Mouse (Mus musculus) 3134 (cell line): ENCODE results near the gene Nfe2.
A peak's percentile ranks its signal among the peaks of the same experiment; 100 is the strongest.

Experiments used
- DNase-seq: peaks from one replicate; pipeline ENCODE4 v3.0.0-alpha.2; 2011; ENCODE audit warnings: low spot score; ENCODE audit not compliant: insufficient read length; ENCODE audit errors: extremely low read depth

The Nfe2 gene

GRCm38 (mm10) chr15:103224161-103224560, 34.0 kb downstream of the Nfe2 start:
- DNase-seq: no peak

DNA sequence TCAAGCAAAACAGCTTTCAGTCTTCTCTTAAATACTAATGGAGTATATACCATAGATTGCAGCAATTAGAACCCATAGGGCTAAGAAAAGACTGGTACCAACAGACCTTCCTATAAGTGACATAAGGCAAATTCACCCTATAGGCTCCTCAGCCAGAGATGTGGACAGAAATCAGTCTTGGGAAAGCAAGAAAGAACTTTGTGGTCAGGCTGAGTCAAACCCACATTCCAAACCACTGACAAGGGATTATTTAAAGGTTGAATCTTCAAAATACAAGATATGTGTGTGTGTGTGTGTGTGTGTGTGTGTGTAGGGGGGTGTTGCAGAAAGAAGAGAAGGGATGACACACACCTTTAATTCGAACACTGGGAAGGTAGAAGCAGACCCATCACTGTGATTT, 36.8 kb downstream of the Nfe2 start:
- peak; percentile 69 for DNase-seq

DNA sequence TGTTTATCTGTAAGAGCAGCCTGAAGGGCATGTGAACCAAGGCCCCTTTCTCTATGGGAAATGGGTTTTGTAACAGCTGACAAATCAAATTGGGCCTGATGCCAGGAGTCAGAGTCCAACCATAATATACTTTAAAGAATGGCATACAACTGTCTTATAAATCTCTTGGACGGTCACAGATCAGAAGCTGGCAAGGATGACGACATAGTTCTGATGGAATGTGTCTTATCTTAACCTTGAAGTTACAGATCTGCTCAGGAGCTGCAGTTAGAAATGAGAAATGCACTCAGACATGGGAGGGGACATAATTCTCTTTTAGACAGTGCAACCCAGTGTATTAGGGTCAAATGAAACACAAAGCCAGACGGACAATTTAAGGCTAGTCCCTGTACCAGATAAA, 37.4 kb downstream of the Nfe2 start:
- no peak for DNase-seq

DNA sequence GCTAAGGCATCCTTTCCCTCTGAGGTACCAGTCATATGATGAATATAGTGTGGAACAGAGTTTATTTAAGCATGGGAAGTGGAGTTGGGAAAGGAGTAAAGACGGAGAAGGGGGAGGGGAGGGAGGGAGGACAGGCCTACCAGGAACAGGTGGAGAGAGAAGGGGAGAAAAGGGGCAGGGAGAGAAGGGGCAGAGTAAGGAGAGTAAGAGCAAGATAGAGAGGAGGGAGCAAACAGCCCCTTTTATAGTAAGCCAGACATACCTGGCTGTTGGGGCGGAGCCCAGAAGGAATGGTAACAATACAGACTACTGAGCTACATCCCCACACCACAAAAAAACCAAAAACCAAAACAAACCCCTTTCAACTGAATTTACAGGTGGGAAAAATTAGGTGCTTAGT, 42.2 kb downstream of the Nfe2 start:
- DNase-seq: no peak

DNA sequence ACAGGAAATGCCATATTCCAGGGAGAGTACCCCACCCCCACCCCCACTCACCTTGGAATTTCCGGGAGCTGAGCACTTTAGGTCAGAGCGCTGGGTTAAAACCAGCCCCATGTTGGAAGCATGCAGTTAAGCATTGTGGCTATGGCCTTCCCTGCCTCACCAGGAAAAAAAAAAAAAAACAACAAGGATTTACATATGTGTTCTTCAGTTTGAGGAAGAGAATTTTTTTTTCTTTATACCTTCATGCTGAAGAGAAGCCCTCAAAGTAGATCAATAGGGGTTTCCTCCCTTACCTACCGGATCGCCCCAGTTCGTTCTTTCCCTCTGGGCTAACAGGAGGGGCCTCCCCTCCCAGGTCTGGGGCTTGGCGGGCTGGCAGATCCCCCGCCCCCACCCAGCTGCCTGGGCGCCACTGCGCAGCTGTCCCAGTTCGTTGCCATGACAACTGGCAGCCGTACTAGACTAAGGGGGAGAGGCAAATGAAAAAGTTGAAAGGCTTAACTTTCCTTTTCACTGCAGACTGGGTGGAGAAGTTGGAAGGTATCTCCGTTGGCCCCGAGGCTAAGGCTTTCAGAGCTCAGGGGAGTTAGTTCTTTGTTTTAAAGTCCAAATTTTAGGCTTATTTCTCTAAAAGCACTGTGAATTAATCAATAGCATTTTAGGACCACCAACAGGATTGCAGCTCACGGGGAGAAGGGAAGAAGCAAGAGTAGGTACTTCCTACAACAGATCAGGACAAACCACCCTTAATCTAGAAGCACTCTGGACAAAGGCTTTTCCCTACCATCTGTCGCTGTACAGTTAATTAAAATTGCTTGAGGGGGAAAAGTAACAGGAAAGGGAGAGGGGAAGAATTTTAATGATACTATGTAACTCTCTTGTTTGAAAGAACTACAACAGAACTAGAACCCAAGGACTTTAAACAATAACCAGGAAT, 43.0 kb downstream of the Nfe2 start:
- peak; percentile 89 for DNase-seq

DNA sequence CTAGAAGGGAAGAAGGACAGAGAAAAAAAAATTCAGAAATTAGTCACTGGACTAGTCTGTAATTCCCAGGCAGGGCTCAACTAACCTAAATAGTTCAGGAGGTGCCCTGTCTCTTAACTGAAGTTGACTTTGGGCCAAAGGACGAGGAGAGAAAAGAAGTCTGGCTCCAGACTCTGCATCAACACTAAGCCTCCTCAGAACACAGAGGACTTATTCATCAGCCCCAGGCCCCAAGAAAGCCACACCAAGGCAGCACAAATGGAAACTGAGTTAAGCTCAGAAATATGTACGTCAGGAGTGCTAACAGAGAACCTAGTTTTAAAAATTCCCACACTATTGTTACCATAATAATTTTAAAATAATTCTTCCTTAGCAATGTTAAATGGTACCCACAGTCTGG, 44.1 kb downstream of the Nfe2 start:
- peak; percentile 48 for DNase-seq

DNA sequence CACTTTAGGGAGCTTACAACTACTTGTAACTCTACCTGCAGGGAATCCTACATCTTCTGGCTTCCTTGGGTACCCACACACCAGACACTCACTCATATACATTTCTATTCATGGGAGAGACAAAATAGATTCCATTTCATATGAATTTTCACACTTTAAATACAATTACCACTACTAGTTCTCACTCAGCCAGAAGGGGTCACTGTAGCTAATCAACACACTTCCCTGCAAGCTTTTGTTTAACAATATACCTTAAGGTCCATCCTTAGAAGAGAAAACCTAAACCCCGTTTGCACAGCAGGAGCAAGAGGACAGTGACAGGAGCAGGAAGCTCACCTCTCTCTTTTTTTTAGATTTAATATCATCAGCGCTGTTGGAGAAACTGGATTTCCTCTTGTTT, 53.0 kb downstream of the Nfe2 start:
- no peak for DNase-seq

DNA sequence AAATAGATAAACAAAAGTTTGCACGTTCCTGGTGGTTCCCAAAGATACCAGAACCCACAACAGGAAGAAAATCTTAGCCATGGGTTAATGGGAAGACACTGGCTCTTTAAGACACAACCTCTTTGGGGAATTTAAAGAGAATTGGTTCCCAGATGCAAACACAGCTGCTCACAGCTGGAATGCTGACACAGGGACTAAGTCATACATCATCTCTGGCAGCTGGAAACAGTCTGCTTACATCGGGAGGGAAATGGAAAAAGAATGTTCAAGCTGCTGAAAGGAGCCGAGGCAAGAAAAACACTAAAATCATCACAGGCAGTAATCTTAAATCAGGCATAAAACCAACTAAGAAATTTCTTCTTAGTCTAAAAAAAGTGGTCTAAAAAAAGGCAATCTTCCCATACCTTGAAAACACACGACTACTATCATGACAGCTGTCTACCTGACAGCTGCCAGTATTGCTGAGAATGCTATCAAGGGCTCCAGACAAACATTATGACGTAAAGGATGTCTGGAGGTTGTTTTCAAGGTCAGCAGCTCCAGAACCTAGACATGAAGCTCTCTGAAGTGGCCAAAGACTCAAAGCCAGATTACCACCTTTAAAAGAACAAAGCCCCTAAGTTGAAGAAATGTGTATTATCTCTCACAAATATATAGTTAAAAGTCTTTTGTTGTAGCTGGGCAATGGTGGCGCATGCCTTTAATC, 56.0 kb downstream of the Nfe2 start:
- DNase-seq: no peak
